Mouse (Mus musculus) CH12.LX (cell line): Measurements from ENCODE around the gene Gcnt2.

ENCODE experiments used
- CTCF ChIP-seq, 2 experiments: IDR thresholded peaks in 1 of 2; conservative IDR thresholded peaks in 1 of 2; 2 replicates each; pipeline ENCODE4 v1.5.1; 2011 to 2012; ENCODE audit warnings: low read depth in 2 of 2, low read length in 2 of 2, improper control_type of control experiment in 1 of 2, inconsistent platforms in 1 of 2, mild to moderate bottlenecking in 1 of 2, moderate library complexity in 1 of 2
- IRF4 ChIP-seq: IDR thresholded peaks from 2 replicates; pipeline ENCODE4 v1.6.1; 2014; ENCODE audit warnings: low read depth, mild to moderate bottlenecking, inconsistent platforms, low read length, improper control_type of control experiment
- MAFK ChIP-seq: IDR thresholded peaks from 2 replicates; pipeline ENCODE4 v1.6.1; 2011; ENCODE audit warnings: low read length, improper control_type of control experiment; ENCODE audit not compliant: insufficient replicate concordance
- MYC ChIP-seq: IDR thresholded peaks from 2 replicates; pipeline ENCODE4 v1.6.1; 2011; ENCODE audit warnings: low read depth, mild to moderate bottlenecking, improper control_type of control experiment, low read length
- POLR2A ChIP-seq: IDR thresholded peaks from 2 replicates; pipeline ENCODE4 v1.6.1; 2011; ENCODE audit warnings: low read depth, mild to moderate bottlenecking, improper control_type of control experiment, low read length
- POLR2AphosphoS2 ChIP-seq: IDR thresholded peaks from 2 replicates; pipeline ENCODE4 v1.6.1; 2011; ENCODE audit warnings: low read depth, low read length, improper control_type of control experiment
- USF1 ChIP-seq: IDR thresholded peaks from 2 replicates; pipeline ENCODE4 v1.6.1; 2014; ENCODE audit warnings: low read depth, mild to moderate bottlenecking, inconsistent platforms, low read length, improper control_type of control experiment
- ZC3H11A ChIP-seq: IDR thresholded peaks from 2 replicates; pipeline ENCODE4 v1.6.1; 2012; ENCODE audit warnings: low read depth, mild to moderate bottlenecking, inconsistent platforms, low read length, improper control_type of control experiment

DNA sequence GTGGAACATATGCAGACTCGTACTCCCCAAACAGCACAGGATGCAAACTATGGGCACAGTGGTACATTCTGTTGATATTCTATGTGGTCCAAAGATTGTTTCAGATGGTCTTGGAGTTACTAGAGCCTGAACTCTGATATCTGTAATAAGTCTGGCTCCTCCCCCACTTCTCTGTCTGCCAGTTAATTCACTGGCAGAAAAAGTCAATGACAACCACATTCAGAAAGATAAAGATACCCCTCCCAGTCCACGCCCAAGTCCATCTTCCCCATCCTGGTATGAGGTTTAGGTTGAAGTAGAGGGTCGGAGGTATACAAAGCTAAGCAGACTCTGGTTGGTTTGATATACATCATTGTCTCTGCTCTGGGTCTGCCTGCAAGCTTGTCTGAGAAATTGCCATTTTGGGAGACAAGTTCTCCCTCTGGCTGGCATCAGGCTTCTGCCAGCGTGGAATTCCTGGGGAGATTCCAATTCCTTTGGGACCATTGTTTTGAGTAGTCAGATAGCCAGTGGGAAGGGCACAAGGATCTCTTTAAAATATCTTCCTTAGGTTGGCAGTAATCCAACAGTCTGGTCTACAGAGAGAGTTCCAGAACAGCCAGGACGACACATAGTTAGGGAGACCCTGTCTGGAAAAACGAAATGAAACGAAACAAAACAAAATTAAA lies 88.1 kb downstream of the Gcnt2 start:
- TF ChIP-seq MAFK (no peak), CTCF (conservative IDR thresholded peaks at IDR 0.05 in 1 of 2, IDR thresholded peaks at IDR 0.05 in 1 of 2; ENCODE audit: low read depth in 2 of 2, low read length in 2 of 2) (no peak), MYC (no peak), POLR2A (no peak), IRF4 (no peak), ZC3H11A (no peak), USF1 (no peak), POLR2AphosphoS2 (no peak)
